ENCODE assay signal across 23 mouse cellular contexts in genomic region chrX:53724596-53724995, GRCm38 (mm10). TPM values are rescaled to one million over a fixed set of nuclear protein-coding genes. Genes with fewer than 3 reads are reported as not detected.
A peak's percentile ranks its signal among the peaks of the same experiment; 100 is the strongest.
DNase-seq lines count a peak whose midpoint lies in the region; TF ChIP-seq lines count a peak whose summit lies in the region.
"Had no signal": no experiment of that assay in that cellular context is flagged by ENCODE, and none has a peak within 500 bp of the region (broad histone marks: within the 10 kb centered on the region; RNA-seq: fewer than 3 reads in every experiment).

TSS of gene 4930502E18Rik (plus strand) at chrX:53724826.

- H3K9ac ChIP-seq in ES-E14 (ENCODE audit: insufficient read depth, low read depth, low read length, poor library complexity, severe bottlenecking), result no peak within 1 kb of the TSS
- H3K9ac ChIP-seq: embryonic facial prominence, embryonic 13.5 days; embryonic facial prominence, embryonic 15.5 days; forebrain, embryonic 12.5 days had no signal

- no peaks in the 10 kb centered on the region for H3K4me1 ChIP-seq in ES-E14 (ENCODE audit: control insufficient read depth in 2 of 2, insufficient read depth in 2 of 2, low read length in 2 of 2, poor library complexity in 1 of 2)
- H3K4me1 ChIP-seq: embryonic facial prominence, embryonic 13.5 days; embryonic facial prominence, embryonic 15.5 days; forebrain, embryonic 10.5 days; forebrain, embryonic 12.5 days had no signal

- in situ Hi-C loops in ES-E14 (cut with MboI; ENCODE audit: low sequenced_read_pairs in 2 of 2, unreplicated experiment in 2 of 2), result no loop called here

- H3K36me3 ChIP-seq in ES-E14 (ENCODE audit: control insufficient read depth, insufficient read depth, low read length, poor library complexity, severe bottlenecking), result no peaks in the 10 kb centered on the region
- H3K36me3 ChIP-seq: embryonic facial prominence, embryonic 13.5 days; embryonic facial prominence, embryonic 15.5 days; forebrain, embryonic 10.5 days; forebrain, embryonic 12.5 days had no signal

- no peaks in the 10 kb centered on the region for H3K9me3 ChIP-seq in ES-E14 (ENCODE audit: control insufficient read depth, insufficient read depth, low read depth, low read length)
- H3K9me3 ChIP-seq: embryonic facial prominence, embryonic 13.5 days; embryonic facial prominence, embryonic 15.5 days; forebrain, embryonic 10.5 days; forebrain, embryonic 12.5 days had no signal

- no peak within 1 kb of the TSS for H3K27ac ChIP-seq in ES-E14 (ENCODE audit: insufficient read depth, low read depth, low read length, poor library complexity, severe bottlenecking)
- H3K27ac ChIP-seq: embryonic facial prominence, embryonic 13.5 days; embryonic facial prominence, embryonic 15.5 days; forebrain, embryonic 10.5 days; forebrain, embryonic 12.5 days had no signal

- H3K4me3 ChIP-seq in ES-E14 (ENCODE audit: insufficient read depth in 1 of 2, low read depth in 1 of 2, low read length in 2 of 2, poor library complexity in 1 of 2, severe bottlenecking in 1 of 2), result peak within 1 kb of the TSS in 1 of 2 experiments; percentile 12; a peak in 1 of 4 replicates
- H3K4me3 ChIP-seq: embryonic facial prominence, embryonic 13.5 days; embryonic facial prominence, embryonic 15.5 days; erythroblast, embryonic 14.5 days; forebrain, embryonic 10.5 days; forebrain, embryonic 12.5 days had no signal

- intact Hi-C loops in left cerebral cortex, postnatal 10 days (cut with DNase I), result no loop called here

- peak; percentile 28 for DNase-seq in ES-CJ7 (ENCODE audit: low read depth, low spot score)
- DNase-seq in ES-E14 (ENCODE audit: low read depth, low spot score), result no peak
- peak; percentile 51 for DNase-seq in ZHBTc4 (ENCODE audit: low read depth, low spot score)
- DNase-seq in adrenal gland, postnatal 25 days, result no peak
- DNase-seq in left cerebral cortex, postnatal 10 days (ENCODE audit: extremely low spot score in 1 of 2, low spot score in 2 of 2), result no peak
- DNase-seq in adrenal gland, postnatal 10 days, result no peak
- DNase-seq: adrenal gland, adult 2 months; adrenal gland, postnatal 14 days; cerebellum, adult 11 months; cerebellum, adult 18-20 months; cerebellum, adult 8-10 months; cerebellum, adult 9-11 months; cerebellum, postnatal 14 days; cerebellum, postnatal 36 days; embryo, embryonic 11 days had no signal

TF ChIP-seq in ES-E14, 5 proteins besides CTCF, POLR2A, EP300 and RAD21:
- no peak for TF ChIP-seq ZC3H11A (IDR thresholded peaks at IDR 0.05; ENCODE audit: borderline replicate concordance, low read depth, low read length)
- TF ChIP-seq CHD2 (IDR thresholded peaks at IDR 0.05; ENCODE audit: low read depth, low read length), result no peak
- peak; percentile 80; the same call in 1 of the 2 replicates for TF ChIP-seq ZNF384 (IDR thresholded peaks at IDR 0.05; ENCODE audit: low read depth, low read length)
- TF ChIP-seq MAFK (IDR thresholded peaks at IDR 0.05; ENCODE audit: insufficient read depth, low read depth, low read length), result no peak
- no peak for TF ChIP-seq HCFC1 (IDR thresholded peaks at IDR 0.05; ENCODE audit: borderline replicate concordance, insufficient read depth, low read length)

RNA-seq across cellular contexts. Expression of gene 4930502E18Rik, which starts in this region (rescaled TPM):
- 2.2 and 4.4 TPM in 2 replicates for total RNA-seq in ES-E14 (2012; rRNA removed)
- not detected in 2 replicates for total RNA-seq in adrenal gland, postnatal 25 days (2021)
- total RNA-seq in left cerebral cortex, postnatal 10 days (2021), result under 1 TPM; 0.32 TPM
- total RNA-seq in adrenal gland, postnatal 10 days (2021), result not detected
- total RNA-seq: adrenal gland, adult 2 months; adrenal gland, postnatal 14 days; adrenal gland, postnatal 4 days; common myeloid progenitor, adult 5-6 weeks; MEL had no signal

Comparison
In these comparisons a context has a peak if more than half of its experiments do, and no peak if none do; other contexts are left out.
1. DNase-seq: peak in ES-CJ7 (single experiment) and ZHBTc4 (single experiment); none in ES-E14 (single experiment), adrenal gland, postnatal 25 days (single experiment), left cerebral cortex, postnatal 10 days (0 of 2) and adrenal gland, postnatal 10 days (single experiment).